In genomic region chr13:45797696-45798095, GRCm38 (mm10) we compare ENCODE assay signal across 20 mouse cellular contexts.
DNase-seq lines count a peak whose midpoint lies in the region; ATAC-seq and TF ChIP-seq lines count a peak whose summit lies in the region.
"Had no signal": no experiment of that assay in that cellular context is flagged by ENCODE, and none has a peak within 500 bp of the region (broad histone marks: within the 10 kb centered on the region; RNA-seq: fewer than 3 reads in every experiment).

No protein-coding gene starts in this region.

- H3K27me3 ChIP-seq in kidney, adult 2 months (replicated peaks; ENCODE audit: control insufficient read depth, insufficient read depth, low read length): no peaks in the 10 kb centered on the region
- no peaks in the 10 kb centered on the region for H3K27me3 ChIP-seq in embryonic facial prominence, embryonic 10.5 days (replicated peaks; ENCODE audit: low read depth, poor library complexity, severe bottlenecking)
- H3K27me3 ChIP-seq: intestine, embryonic 15.5 days; midbrain, embryonic 13.5 days had no signal

- H3K4me3 ChIP-seq in kidney, adult 2 months (ENCODE audit: insufficient read depth, low read depth, low read length): no peak overlapping the region
- no peak overlapping the region for H3K4me3 ChIP-seq in brown adipose tissue, adult 24 weeks (ENCODE audit: insufficient read depth, low read depth, low read length)
- H3K4me3 ChIP-seq in embryonic facial prominence, embryonic 10.5 days: no peak overlapping the region
- H3K4me3 ChIP-seq: hindbrain, embryonic 10.5 days; intestine, embryonic 15.5 days; midbrain, embryonic 13.5 days had no signal

- peak overlapping the region; percentile 16; the same call in 1 of the 2 replicates for H3K27ac ChIP-seq in kidney, adult 2 months (ENCODE audit: insufficient read depth, low read depth, low read length)
- H3K27ac ChIP-seq in brown adipose tissue, adult 24 weeks (replicated peaks; ENCODE audit: low read depth, low read length): peak overlapping the region; percentile 52; the same call in 1 of the 2 replicates
- no peak overlapping the region for H3K27ac ChIP-seq in embryonic facial prominence, embryonic 10.5 days (replicated peaks)
- H3K27ac ChIP-seq: hindbrain, embryonic 10.5 days; intestine, embryonic 15.5 days; midbrain, embryonic 13.5 days had no signal

- TF ChIP-seq POLR2A in kidney, adult 2 months (IDR thresholded peaks at IDR 0.05; ENCODE audit: low read depth, low read length): no peak

- DNase-seq in kidney, adult 2 months: peak; percentile 39
- DNase-seq in kidney, postnatal 10 days: no peak
- peak; percentile 26 for DNase-seq in MEL-GATA-1-ER (ENCODE audit: extremely low read depth, low read depth)
- DNase-seq in layer of hippocampus, adult 8-10 months (ENCODE audit: low spot score in 2 of 2): no peak
- no peak for DNase-seq in embryonic facial prominence, embryonic 10.5 days (ENCODE audit: low spot score)
- DNase-seq: adrenal gland, adult 2 months; cerebellum, adult 2 months; cerebellum, postnatal 25 days; kidney, postnatal 4 days; liver, postnatal 0 days; lung, postnatal 14 days; retina, postnatal 1 day; right cerebral cortex, postnatal 25 days; spleen, adult 18-20 months had no signal

- no peaks in the 10 kb centered on the region; the same call in 1 of the 2 replicates for H3K4me1 ChIP-seq in kidney, adult 2 months (ENCODE audit: control insufficient read depth, insufficient read depth, low read length)
- peaks cover 17% of the 10 kb centered on the region for H3K4me1 ChIP-seq in brown adipose tissue, adult 24 weeks (ENCODE audit: control insufficient read depth, insufficient read depth, insufficient read length, low read length)
- no peaks in the 10 kb centered on the region for H3K4me1 ChIP-seq in embryonic facial prominence, embryonic 10.5 days
- H3K4me1 ChIP-seq: hindbrain, embryonic 10.5 days; intestine, embryonic 15.5 days; midbrain, embryonic 13.5 days had no signal

- H3K9me3 ChIP-seq in embryonic facial prominence, embryonic 10.5 days: no peaks in the 10 kb centered on the region
- H3K9me3 ChIP-seq: hindbrain, embryonic 10.5 days; intestine, embryonic 15.5 days; midbrain, embryonic 13.5 days had no signal

- peaks cover 4% of the 10 kb centered on the region; the same call in 1 of the 2 replicates for H3K36me3 ChIP-seq in kidney, adult 2 months (ENCODE audit: control insufficient read depth, insufficient read depth, low read length)
- no peaks in the 10 kb centered on the region for H3K36me3 ChIP-seq in embryonic facial prominence, embryonic 10.5 days (replicated peaks)
- H3K36me3 ChIP-seq: hindbrain, embryonic 10.5 days; intestine, embryonic 15.5 days had no signal

- 62% methylated on average over 6 of the region's 6 CpGs for WGBS in kidney, adult 2 months
- WGBS in embryonic facial prominence, embryonic 10.5 days: 91% methylated on average over 6 of the region's 6 CpGs

- peak; percentile 44; the same call in 1 of the 2 replicates for ATAC-seq in megakaryocyte-erythroid progenitor cell, adult 5-6 weeks (replicated peaks; ENCODE audit: low FRiP score, low TSS enrichment, poor library complexity, severe bottlenecking)
- ATAC-seq: hindbrain, embryonic 16.5 days; intestine, embryonic 15.5 days; liver, postnatal 0 days; midbrain, embryonic 13.5 days had no signal

- no peak for TF ChIP-seq CTCF in kidney, adult 2 months (conservative IDR thresholded peaks at IDR 0.05; ENCODE audit: insufficient read depth, insufficient read length, low read depth, low read length)

Comparison
In these comparisons a context has a peak if more than half of its experiments do, and no peak if none do; other contexts are left out.
1. DNase-seq: peak in kidney, adult 2 months (single experiment) and MEL-GATA-1-ER (single experiment); none in kidney, postnatal 10 days (single experiment), layer of hippocampus, adult 8-10 months (0 of 2) and embryonic facial prominence, embryonic 10.5 days (single experiment).